Mouse (Mus musculus) heart, embryonic 14.5 days (tissue): ENCODE data around the gene Gan. TPM values are rescaled to one million over a fixed set of nuclear protein-coding genes. Genes with fewer than 3 reads are reported as not detected.

Experiments used
- ATAC-seq: fragments of 200-750 bp; cut with Nextera tagmentation; 2 replicates; pipeline ENCODE4 v1.8.0; 2017; ENCODE audit warnings: low read depth, moderate TSS enrichment; ENCODE audit not compliant: insufficient number of reproducible peaks, insufficient read depth, low FRiP score
- H3K27ac ChIP-seq, 2 experiments: fragments of 200-500 bp in 1 of 2; fragments of 300-500 bp in 1 of 2; sonication (generic) in 1 of 2; replicated peaks in 1 of 2; 2 replicates each; pipeline ENCODE4 v1.5.1; 2012 to 2014; ENCODE audit warnings: low read depth in 2 of 2, low read length in 2 of 2, control low read depth in 1 of 2, mild to moderate bottlenecking in 1 of 2, mixed read lengths in 1 of 2; ENCODE audit not compliant: control insufficient read depth in 1 of 2, insufficient read depth in 1 of 2
- H3K27me3 ChIP-seq: fragments of 300-500 bp; sonication (generic); 2 replicates; pipeline ENCODE4 v1.6.1; 2014; ENCODE audit warnings: mild to moderate bottlenecking, low read length, control low read depth; ENCODE audit not compliant: control insufficient read depth, insufficient read depth
- H3K36me3 ChIP-seq: fragments of 300-500 bp; sonication (generic); 2 replicates; pipeline ENCODE4 v1.6.1; 2014; ENCODE audit warnings: mild to moderate bottlenecking, control low read depth, low read length, mixed read lengths; ENCODE audit not compliant: control insufficient read depth, insufficient read depth
- H3K4me1 ChIP-seq, 2 experiments: fragments of 200-500 bp in 1 of 2; fragments of 300-500 bp in 1 of 2; sonication (generic) in 1 of 2; 2 replicates each; pipeline ENCODE4 v1.6.1; 2012 to 2014; ENCODE audit warnings: low read length in 2 of 2, control low read depth in 1 of 2, mixed read lengths in 1 of 2; ENCODE audit not compliant: control insufficient read depth in 2 of 2, insufficient read depth in 2 of 2
- H3K4me2 ChIP-seq: fragments of 300-500 bp; sonication (generic); 2 replicates; pipeline ENCODE4 v1.6.1; 2014; ENCODE audit warnings: mild to moderate bottlenecking, low read length
- H3K4me3 ChIP-seq, 2 experiments: fragments of 200-500 bp in 1 of 2; fragments of 300-500 bp in 1 of 2; sonication (generic) in 1 of 2; 2 replicates each; pipeline ENCODE4 v1.5.1; 2012 to 2014; ENCODE audit warnings: low read length in 2 of 2, mild to moderate bottlenecking in 2 of 2, control low read depth in 1 of 2, low read depth in 1 of 2, moderate library complexity in 1 of 2; ENCODE audit not compliant: control insufficient read depth in 1 of 2, insufficient read depth in 1 of 2
- H3K9ac ChIP-seq: fragments of 300-500 bp; sonication (generic); 2 replicates; pipeline ENCODE4 v1.6.1; 2014; ENCODE audit warnings: mild to moderate bottlenecking, low read length
- H3K9me3 ChIP-seq: fragments of 300-500 bp; sonication (generic); 2 replicates; pipeline ENCODE4 v1.6.1; 2016; ENCODE audit warnings: low read length, control low read depth; ENCODE audit not compliant: control insufficient read depth
- WGBS: fragments of 180-500 bp; shearing (Covaris S2); extraction: QIAGEN DNeasy Blood & Tissue Kit; methylation state at CpG from one replicate; pipeline ENCODE4 v1.1.7; 2014; 5-methylcytosine and 5-hydroxymethylcytosine counted together
- polyA plus RNA-seq: library from polyadenylated mRNA; unstranded; fragments of >200 nt; fragmentation: Nextera tagmentation; extraction: Ambion mirVana; gene quantifications from 2 replicates; pipeline ENCODE4 v1.2.1, GENCODE M21; 2014

Gan gene
- polyA plus RNA-seq, 1 experiment from 2014 or later = 1.3 TPM

DNA sequence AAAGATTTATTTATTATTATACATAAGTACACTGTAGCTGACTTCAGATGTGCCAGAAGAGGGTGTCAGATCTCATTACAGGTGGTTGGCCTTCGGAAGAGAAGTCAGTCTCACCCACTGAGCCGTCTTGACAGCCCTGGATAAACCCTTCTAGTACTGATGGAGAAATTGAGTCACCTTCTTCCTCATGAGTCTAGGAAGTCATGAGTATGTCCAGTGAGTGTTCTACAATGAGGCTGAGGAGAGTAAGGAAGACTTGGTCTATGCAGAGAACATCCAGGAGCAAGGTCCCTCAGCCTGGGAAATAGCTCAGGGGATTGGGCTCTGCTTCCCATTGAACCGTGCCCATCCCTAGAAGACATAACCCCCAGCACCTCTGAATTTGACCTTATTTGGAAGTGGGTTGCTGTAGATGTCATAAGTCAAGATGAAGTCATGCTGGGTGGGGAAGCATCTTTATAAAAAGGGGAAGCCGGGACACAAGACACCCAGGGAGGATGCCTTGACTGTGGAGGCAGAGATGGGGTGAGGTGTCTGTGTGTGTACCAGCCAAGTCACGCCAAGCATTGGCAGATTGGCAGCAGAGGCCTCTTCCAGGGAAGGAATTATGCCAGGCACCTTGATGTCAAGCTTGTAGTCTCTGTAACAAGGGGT, 83.0 kb downstream of the Gan start:
- no peak overlapping the region for H3K4me3 ChIP-seq

GRCm38 (mm10) chr8:117241848-117242247, 83.9 kb downstream of the Gan start:
- no peak overlapping the region for H3K27ac ChIP-seq
- no peak overlapping the region for H3K4me3 ChIP-seq
- H3K9me3 ChIP-seq = no peaks in the 10 kb centered on the region
- 63% methylated on average over 3 of the region's 3 CpGs for WGBS
- no peak overlapping the region for H3K9ac ChIP-seq
- no peaks in the 10 kb centered on the region for H3K4me1 ChIP-seq
- no peak overlapping the region for H3K4me2 ChIP-seq
- H3K27me3 ChIP-seq = no peaks in the 10 kb centered on the region
- H3K36me3 ChIP-seq = no peaks in the 10 kb centered on the region
- ATAC-seq = no peak

More for the DNA sequence above, 83.0 kb downstream of the Gan start:
- 78% methylated on average over 5 of the region's 5 CpGs for WGBS
- H3K27me3 ChIP-seq = no peaks in the 10 kb centered on the region
- H3K4me1 ChIP-seq = no peaks in the 10 kb centered on the region
- no peak overlapping the region for H3K4me2 ChIP-seq
- ATAC-seq = no peak
- no peaks in the 10 kb centered on the region for H3K36me3 ChIP-seq
- H3K27ac ChIP-seq = no peak overlapping the region
- H3K9ac ChIP-seq = no peak overlapping the region
- H3K9me3 ChIP-seq = no peaks in the 10 kb centered on the region

GRCm38 (mm10) chr8:117242286-117242685, 84.4 kb downstream of the Gan start:
- no peak for ATAC-seq
- H3K4me1 ChIP-seq = no peaks in the 10 kb centered on the region
- H3K9me3 ChIP-seq = no peaks in the 10 kb centered on the region
- H3K27me3 ChIP-seq = no peaks in the 10 kb centered on the region
- no peaks in the 10 kb centered on the region for H3K36me3 ChIP-seq
- no peak overlapping the region for H3K9ac ChIP-seq
- no peak overlapping the region for H3K27ac ChIP-seq
- H3K4me2 ChIP-seq = no peak overlapping the region
- no peak overlapping the region for H3K4me3 ChIP-seq
- WGBS = 76% methylated on average over 6 of the region's 6 CpGs

DNA sequence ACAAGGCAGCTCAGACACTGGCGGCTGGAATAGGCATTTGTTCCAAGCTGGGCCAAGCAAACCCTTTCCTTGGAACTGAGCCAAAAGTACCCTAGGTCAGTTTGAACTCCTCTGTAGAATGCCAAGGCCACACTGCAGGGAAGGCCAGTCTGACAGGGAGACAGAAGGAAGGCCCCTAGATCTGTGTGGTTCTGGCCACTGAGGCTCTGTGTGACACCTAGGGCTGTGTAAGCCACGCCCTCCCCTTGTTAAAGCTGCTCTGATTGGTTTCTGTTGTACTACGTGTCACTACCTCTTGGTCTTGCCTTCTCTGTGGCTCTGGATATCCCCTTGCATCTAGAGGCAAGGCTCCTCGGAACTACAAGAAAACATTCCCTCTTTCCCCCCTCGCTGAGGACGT, 86.7 kb downstream of the Gan start:
- 42% methylated on average over 6 of the region's 6 CpGs for WGBS
- Histone ChIP-seq H3K27me3 (no peaks in the 10 kb centered on the region), H3K4me2 (no peak overlapping the region), H3K36me3 (no peaks in the 10 kb centered on the region), H3K27ac (no peak overlapping the region), H3K9me3 (no peaks in the 10 kb centered on the region), H3K9ac (no peak overlapping the region), H3K4me3 (no peak overlapping the region), H3K4me1 (no peaks in the 10 kb centered on the region)
- no peak for ATAC-seq

DNA sequence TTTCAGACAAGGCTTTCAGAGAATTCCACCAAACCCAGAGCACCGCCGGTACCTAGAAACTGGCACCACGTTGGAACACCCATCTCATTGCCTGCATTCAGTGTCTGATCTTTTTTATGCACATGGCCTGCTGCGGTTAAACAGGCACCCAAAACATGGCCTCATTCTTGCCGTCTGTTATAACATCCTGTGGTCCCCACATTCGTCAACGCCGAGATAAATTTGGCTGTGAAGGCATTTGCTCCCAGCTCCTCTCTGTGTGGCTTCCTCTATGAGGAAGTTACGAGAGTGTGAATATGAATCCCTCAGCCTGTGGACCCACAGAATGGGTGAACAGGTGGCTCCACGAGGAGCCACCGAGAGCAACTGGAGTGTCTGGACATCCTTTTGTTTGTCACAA, 90.4 kb downstream of the Gan start:
- ATAC-seq = no peak
- no peaks in the 10 kb centered on the region for H3K9me3 ChIP-seq
- WGBS = 63% methylated on average over 11 of the region's 11 CpGs
- H3K4me3 ChIP-seq = no peak overlapping the region
- no peak overlapping the region for H3K27ac ChIP-seq
- no peak overlapping the region for H3K4me2 ChIP-seq
- H3K36me3 ChIP-seq = no peaks in the 10 kb centered on the region
- no peaks in the 10 kb centered on the region for H3K4me1 ChIP-seq
- H3K9ac ChIP-seq = no peak overlapping the region
- H3K27me3 ChIP-seq = no peaks in the 10 kb centered on the region

DNA sequence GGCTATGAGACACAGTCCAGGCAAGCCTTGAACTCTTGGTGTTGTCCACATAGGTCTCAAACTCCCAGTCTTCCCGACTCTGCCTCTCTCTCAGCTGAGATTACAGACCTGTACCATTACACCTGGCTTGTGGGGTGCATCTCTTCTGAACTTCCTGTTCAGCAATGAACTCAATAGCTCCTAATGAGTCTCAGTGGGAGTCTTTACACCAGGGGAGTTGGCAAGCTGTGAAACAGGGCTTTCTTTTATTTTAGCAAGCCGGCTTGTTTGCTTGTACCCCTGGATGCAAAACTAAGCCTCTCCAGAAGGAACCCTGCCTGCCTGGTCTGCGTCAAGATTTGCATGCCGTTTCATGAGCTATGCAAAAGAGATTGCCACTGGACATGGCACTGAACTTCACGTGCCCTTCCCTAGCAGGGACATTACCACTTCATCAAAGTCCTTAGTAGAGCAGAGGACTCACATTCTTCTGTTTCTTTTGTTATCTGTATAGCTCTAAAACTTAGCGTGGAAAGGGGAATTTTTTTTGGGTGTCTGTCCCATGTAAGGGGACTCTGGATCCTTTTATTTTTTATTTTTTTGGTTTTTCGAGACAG, 93.2 kb downstream of the Gan start:
- Histone ChIP-seq H3K36me3 (no peaks in the 10 kb centered on the region), H3K4me1 (0 out of 4 replicates have a peak, but pooled peaks cover 0 to 2% of the 10 kb centered on the region in 2 experiments), H3K27me3 (no peaks in the 10 kb centered on the region), H3K4me3 (no peak overlapping the region), H3K9me3 (no peaks in the 10 kb centered on the region), H3K4me2 (no peak overlapping the region), H3K27ac (no peak overlapping the region), H3K9ac (no peak overlapping the region)
- no peak for ATAC-seq
- 47% methylated on average over 7 of the region's 7 CpGs for WGBS

- Histone ChIP-seq H3K27ac (no peak overlapping the region), H3K4me2 (no peak overlapping the region), H3K4me1 (0 out of 4 replicates have a peak, but pooled peaks cover 0 to 2% of the 10 kb centered on the region in 2 experiments), H3K9me3 (no peaks in the 10 kb centered on the region), H3K4me3 (no peak overlapping the region), H3K9ac (no peak overlapping the region), H3K27me3 (no peaks in the 10 kb centered on the region), H3K36me3 (no peaks in the 10 kb centered on the region)
- WGBS = 82% methylated on average over 8 of the region's 8 CpGs
- no peak for ATAC-seq
These were observed 94.7 kb downstream of the Gan start for GRCm38 (mm10) chr8:117252650-117253049.
